Mouse (Mus musculus): ENCODE data around the gene Tsr3.

Tsr3 gene

DNA sequence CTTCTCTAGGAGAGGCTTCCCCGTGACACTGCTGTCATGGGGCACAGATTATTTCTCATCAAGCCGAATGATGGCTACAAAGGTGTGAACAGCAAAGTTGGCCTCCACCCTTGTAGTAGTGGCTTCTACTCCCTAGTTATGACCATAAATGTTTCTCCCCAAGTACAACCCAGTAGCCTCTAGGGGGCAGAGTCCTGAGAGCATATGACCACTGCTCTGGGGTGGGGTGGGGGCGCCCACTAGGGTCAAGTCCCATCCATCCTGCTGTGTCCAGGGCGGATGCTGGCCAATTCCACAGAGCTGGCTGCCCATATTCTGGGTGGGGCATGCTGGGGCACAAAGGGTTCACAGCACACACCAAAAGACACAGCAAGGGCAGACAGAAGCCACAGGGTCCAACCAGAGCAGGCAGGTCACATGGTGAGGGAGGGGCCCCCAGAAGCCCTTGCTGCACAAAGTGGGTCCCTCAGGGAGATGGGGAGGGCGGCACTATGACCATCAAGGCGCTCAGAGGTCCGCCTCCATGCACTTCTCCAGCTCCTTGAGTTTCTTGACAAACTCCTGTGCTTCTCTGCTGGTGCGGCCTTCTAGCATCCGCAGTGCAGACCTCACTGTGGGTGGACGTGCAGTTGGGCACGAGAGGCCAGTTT is 3.3 kb downstream of the Tsr3 start:
- DNase-seq (ENCODE audit: low read depth, low spot score) = peak; percentile 18

GRCm38 (mm10) chr17:25244239-25244638 is 4.3 kb downstream of the Tsr3 start:
- no peak for DNase-seq (ENCODE audit: low read depth, low spot score)

GRCm38 (mm10) chr17:25248033-25248750 is 8.2 kb downstream of the Tsr3 start:
- no peak for DNase-seq (ENCODE audit: low read depth, low spot score)

GRCm38 (mm10) chr17:25250181-25250835 is 10.3 kb downstream of the Tsr3 start:
- no peak for DNase-seq (ENCODE audit: low read depth, low spot score)

- DNase-seq (ENCODE audit: low read depth, low spot score) = no peak
Measured at GRCm38 (mm10) chr17:25252643-25253042, 12.7 kb downstream of the Tsr3 start.

DNA sequence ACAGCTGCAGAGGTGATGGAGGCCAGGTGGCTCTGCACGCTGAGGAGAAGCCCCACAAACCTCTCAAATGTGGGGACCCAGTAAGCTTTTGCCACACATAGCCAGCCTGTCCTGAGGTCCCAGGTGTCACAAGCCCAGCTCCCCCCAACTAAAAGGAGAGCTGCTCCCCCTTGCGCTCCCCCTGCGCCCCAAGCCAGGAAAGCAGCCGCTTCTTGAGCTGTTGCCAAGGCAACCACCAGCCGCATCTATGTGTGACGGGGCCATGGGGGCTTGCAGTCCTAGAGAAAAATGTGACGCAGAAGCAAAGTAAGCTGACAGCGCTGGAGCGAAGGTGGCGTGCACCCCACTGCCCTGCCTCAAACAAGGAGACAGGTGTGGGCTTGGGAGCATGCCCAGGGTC is 13.8 kb downstream of the Tsr3 start:
- no peak for DNase-seq (ENCODE audit: low read depth, low spot score)

DNA sequence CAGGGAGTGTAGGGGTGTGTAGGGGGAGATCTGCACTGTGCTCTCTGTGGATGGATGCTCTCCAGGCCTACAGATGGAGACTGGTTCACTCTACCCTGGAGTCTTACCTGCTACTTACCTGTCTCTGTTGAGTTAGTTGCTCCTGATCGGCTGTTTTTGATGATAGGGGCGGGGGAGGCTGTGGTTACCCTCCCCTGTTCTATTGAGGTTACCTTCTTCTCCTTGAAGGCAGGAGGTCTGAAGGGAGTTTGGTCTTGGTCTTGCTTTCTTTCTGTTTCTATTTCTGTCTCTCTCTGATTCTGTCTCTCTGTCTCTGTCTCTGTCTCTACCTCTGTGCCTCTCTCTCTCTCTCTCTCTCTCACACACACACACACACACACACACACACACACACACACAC is 15.1 kb downstream of the Tsr3 start:
- DNase-seq (ENCODE audit: low read depth, low spot score) = no peak

- DNase-seq (ENCODE audit: low read depth, low spot score) = no peak
Measured at GRCm38 (mm10) chr17:25256140-25256754, 16.3 kb downstream of the Tsr3 start, which contains the start of gene Baiap3. TSS of gene Baiap3 (minus strand) at chr17:25256364.

GRCm38 (mm10) chr17:25257804-25258261 is 17.9 kb downstream of the Tsr3 start:
- DNase-seq (ENCODE audit: low read depth, low spot score) = peak; percentile 65

- no peak for DNase-seq (ENCODE audit: low read depth, low spot score)
Measured at GRCm38 (mm10) chr17:25264453-25264852, 24.5 kb downstream of the Tsr3 start.

DNA sequence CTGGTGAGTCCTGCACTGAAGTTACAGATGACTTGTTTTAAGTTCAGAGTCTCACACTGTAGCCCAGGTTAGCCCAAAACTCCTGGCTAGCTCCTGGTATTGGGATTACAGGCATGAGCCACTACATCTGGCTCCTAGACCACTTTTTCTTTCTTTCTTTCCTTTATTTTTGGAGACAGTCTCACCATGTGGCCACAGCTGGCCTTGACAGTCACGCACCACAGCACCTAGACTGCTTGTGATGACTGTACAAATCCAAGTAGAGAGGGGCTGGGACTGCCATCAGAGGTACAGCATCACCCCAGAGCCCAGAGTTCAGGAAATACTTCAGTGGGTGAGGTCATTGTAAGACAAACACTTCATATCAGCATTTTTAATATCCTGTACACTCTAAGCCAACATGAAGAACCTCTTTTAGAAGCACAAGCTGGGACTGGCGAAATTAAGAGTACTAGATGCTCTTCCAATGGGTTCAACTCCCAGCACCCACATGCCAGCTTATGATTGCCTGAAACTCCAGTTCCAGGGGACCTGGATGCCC is 30.9 kb downstream of the Tsr3 start:
- peak; percentile 30 for DNase-seq (ENCODE audit: low read depth, low spot score)

DNA sequence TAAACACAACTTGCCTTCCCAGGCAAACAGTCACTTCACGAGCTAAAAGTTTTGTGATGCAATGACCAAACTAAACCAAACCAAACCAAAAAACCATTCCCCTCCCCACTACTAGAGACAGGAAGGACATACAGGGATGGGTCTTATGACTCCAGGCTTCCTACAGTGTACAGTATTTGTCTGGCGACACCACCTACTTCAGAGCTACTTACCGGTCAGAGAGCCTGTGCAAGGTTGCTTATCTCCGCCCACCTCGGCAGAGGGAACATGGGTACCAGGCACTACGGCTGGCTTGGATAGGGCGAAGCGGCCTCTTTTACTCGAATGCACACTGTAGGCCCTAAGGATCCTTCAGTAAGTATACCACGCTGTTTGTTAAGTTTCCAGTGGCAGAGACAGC is 32.4 kb downstream of the Tsr3 start:
- DNase-seq (ENCODE audit: low read depth, low spot score) = peak; percentile 59

DNA sequence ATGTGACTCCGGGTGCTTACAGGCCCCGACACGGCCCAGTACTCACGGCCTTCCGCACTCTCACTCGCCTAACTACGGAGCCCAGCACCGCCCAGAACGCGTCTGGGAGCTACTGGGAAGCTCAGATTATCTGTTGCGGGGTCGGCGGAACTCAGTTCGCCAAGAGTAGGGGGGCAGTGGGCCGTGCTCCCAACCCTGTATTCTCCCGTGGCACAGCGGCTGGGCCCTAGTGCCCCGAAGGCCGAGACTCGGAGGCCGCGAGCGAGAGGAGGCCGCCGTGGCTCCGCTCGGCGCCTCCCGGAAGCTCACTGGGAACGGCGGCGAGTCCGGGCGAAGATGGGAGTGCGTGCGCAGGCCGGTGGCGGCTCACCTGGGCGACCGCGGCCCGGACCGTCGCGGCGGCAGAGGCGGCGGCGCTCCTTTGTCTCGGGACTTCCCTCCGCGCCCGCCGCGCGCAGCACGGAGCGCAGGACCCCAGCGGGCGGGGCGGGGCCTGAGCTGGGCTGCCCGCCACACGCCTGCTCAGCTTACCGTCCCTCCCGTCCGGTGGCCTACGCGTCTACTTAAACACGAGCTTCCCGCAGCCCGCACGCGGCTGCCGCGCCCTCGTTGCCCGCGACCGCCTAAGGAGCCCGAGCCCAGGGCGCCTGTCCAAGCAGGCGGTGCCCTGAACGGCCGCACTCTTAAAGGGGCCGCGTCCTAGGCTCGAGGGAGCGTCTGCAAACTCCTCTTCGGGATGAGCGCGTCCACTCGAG is 33.2 kb downstream of the Tsr3 start:
- DNase-seq (ENCODE audit: low read depth, low spot score) = peak; percentile 99

DNA sequence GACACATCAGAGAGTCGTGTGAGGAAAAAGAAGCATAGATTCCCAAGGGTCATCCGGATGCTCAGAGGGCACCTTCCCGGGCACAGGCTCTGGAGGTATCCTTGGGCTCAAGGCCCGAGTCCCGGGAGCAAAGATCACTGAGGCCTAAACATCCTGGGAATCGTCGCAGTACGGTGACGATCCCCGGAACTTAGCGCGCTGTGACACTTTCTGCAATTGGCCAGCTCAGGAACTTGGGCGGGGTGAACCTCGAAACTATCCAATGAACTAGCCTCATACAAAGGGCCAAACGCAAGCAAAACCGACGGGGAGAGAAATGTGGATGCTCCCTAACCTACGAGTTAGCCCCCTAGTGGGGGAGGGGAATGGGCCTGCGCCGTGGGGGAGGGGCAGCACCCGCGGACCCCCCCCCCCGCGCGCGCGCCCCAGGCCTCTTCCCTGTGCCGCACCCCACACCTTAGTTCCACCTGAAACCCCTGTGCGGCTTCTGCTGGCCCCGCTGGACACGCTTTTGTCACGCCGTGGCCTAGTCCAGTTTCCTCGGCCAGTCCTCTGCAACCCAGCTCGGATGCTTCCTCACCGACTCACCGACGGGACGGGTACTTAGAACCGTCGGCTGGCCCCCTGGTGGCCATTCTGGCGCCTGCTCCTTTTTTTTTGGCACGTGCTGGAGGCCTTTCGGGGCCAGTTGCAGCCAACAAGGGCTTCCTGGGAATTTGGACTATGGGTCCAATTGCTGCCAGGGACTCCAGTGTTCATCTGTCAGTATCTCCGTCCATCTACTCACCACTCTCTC is 33.9 kb downstream of the Tsr3 start:
- peak; percentile 100 for DNase-seq (ENCODE audit: low read depth, low spot score)

DNA sequence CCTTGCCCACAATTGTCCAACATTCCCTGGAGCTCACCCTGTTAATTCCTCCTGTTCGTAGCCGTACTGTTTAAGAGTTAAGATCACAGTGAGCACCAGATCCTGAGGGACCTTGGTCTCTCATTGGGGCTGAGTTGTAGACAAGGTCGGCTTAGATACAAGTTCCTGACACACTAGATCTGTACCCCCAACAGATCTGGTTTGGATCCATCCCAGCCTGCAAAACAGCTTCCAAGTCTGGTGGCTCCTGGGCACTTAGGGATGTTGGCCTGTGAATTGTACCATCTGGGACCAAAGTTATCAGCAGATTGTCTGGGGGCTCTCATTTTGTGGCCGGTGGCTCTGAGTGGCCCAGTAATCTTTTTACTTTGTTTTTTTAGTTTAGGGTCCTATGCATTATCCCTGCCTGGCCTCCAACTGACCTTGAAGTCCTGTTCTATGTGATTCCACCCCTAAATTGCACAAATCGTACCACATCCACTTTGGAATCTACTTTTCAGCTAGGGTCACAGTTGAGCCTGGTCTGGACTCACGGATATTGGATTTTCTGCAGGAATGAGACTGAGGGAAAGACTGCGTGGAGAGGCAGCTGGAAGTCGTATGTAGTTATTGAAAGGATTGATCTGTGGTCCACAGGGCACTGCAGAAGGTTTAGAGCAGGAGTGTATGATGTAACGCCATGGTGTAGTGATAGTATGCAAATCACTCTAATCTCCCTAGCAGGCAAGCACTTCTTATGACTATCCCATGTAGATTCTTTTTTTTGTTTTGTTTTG is 34.8 kb downstream of the Tsr3 start, which contains the start of gene Ube2i:
Gene Ube2i (minus strand): TSS at position 52 of the 776 bp plus-strand sequence.
- peak; percentile 44 for DNase-seq (ENCODE audit: low read depth, low spot score)

DNA sequence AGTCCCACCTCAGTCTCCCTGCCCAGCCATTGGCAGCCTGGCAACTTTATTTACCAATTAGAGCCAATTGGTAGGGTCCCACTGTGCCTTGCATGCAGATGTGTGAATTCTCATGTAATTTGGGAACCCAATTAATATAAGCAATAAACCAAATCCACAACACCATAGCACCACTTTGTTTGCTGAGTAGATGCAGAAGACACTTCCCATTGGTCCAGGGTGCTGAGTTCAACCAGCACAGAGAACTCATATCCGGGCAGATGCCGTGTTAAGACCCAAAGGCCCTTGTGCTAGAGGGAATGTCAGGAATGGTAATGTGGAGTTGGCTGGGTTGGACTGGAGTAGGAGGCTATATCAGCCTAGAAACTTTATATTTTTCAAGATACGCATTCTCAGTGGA is 35.9 kb downstream of the Tsr3 start:
- DNase-seq (ENCODE audit: low read depth, low spot score) = no peak

DNA sequence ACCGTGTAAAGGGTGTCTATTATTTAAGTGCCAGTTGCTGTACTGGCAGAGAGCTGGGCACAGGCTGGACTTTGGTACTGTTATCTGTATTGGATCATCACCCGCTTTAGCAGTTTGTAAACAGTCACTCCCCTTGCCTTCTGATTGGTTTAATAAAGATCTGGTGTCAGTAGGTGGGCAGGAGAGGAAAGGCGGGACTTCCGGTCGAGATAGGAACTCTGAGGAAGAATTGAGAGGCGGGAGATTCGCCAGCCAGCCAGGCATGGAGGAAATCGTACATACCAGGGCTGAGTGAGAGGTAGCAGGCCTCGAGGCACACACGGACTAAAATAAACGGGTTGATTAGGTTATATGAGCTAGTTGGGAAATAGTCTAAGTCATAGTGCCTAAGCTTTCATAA is 42.2 kb downstream of the Tsr3 start:
- DNase-seq (ENCODE audit: low read depth, low spot score) = peak; percentile 92

DNA sequence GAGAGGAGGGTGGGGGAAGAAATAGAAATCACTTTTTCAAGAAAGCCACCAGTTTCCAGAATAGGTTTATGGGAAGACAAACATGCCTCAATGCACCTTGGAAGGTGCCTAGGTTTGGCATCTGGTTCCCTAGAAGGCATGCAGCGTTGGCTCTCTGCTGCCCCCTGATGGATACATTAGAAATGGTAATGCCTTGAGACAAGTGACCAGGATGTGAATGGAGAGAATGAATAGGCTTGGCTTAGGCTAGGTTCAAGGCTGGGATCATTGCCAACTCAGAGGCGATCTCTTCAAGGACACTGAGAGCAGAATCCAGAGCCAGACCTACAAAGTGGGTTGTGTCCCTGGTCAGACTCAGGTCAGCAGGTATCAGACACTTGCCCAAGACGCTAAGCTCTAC is 45.1 kb downstream of the Tsr3 start:
- DNase-seq (ENCODE audit: low read depth, low spot score) = peak; percentile 75

- peak; percentile 74 for DNase-seq (ENCODE audit: low read depth, low spot score)
Measured at GRCm38 (mm10) chr17:25288842-25289241, 48.9 kb downstream of the Tsr3 start.

All from A20 (cell line).